Mouse (Mus musculus) heart, adult 2 months (tissue): ENCODE results near the gene Ovol3.

Experiments
- CTCF ChIP-seq: fragments of 200-600 bp; IDR thresholded peaks from 2 replicates; pipeline ENCODE4 v1.8.1; 2022; ENCODE audit warnings: antibody characterized with exemption, mild to moderate bottlenecking, moderate library complexity
- EP300 ChIP-seq: fragments of 200-500 bp; IDR thresholded peaks from 2 replicates; pipeline ENCODE4 v1.6.1; 2011; ENCODE audit warnings: low read depth, low read length, control low read depth; ENCODE audit not compliant: insufficient read depth

GRCm38 (mm10) chr7:30231328-30231668, 4.2 kb downstream of the Ovol3 start:
- no peak for TF ChIP-seq EP300
- no peak for TF ChIP-seq CTCF
